Mouse (Mus musculus) kidney, postnatal 4 days (tissue): ENCODE measurements around the gene Ovca2.

Experiments used
- DNase-seq, 2 experiments: peaks; one replicate each; pipeline ENCODE4 v3.0.0; 2021; ENCODE audit warnings: mixed read lengths in 2 of 2

Ovca2 gene

GRCm38 (mm10) chr11:75178672-75179208, at the start of gene Ovca2:
Gene Ovca2 (minus strand): TSS chr11:75178835.
- DNase-seq, result peak; percentile 92 to 95

GRCm38 (mm10) chr11:75227632-75228031, 49.0 kb upstream of the Ovca2 start:
- DNase-seq, result no peak

GRCm38 (mm10) chr11:75224835-75225234, 46.2 kb upstream of the Ovca2 start:
- DNase-seq, result no peak

- no peak for DNase-seq
These were observed 45.4 kb upstream of the Ovca2 start for GRCm38 (mm10) chr11:75224062-75224461.

GRCm38 (mm10) chr11:75220517-75221145, 42.0 kb upstream of the Ovca2 start:
- no peak for DNase-seq

- peak; percentile 60 to 71 for DNase-seq
These were observed 41.5 kb upstream of the Ovca2 start for GRCm38 (mm10) chr11:75220115-75220514.

- peak; percentile 29 to 42 for DNase-seq
These were observed 35.7 kb upstream of the Ovca2 start for GRCm38 (mm10) chr11:75214081-75214950.

GRCm38 (mm10) chr11:75213372-75214080, 34.9 kb upstream of the Ovca2 start:
- peak; percentile 89 to 94 for DNase-seq

- peak; percentile 43 to 62 for DNase-seq
These were observed 34.2 kb upstream of the Ovca2 start for GRCm38 (mm10) chr11:75212876-75213275.

- DNase-seq, result peak; percentile 47 to 68
These were observed 33.5 kb upstream of the Ovca2 start for GRCm38 (mm10) chr11:75212031-75212667.

GRCm38 (mm10) chr11:75210755-75211154, 32.1 kb upstream of the Ovca2 start:
- no peak for DNase-seq

- no peak for DNase-seq
These were observed 31.5 kb upstream of the Ovca2 start for GRCm38 (mm10) chr11:75210093-75210492.

GRCm38 (mm10) chr11:75209363-75209762, 30.7 kb upstream of the Ovca2 start:
- DNase-seq, result no peak

GRCm38 (mm10) chr11:75206347-75206746, 27.7 kb upstream of the Ovca2 start:
- no peak for DNase-seq

- no peak for DNase-seq
These were observed 25.8 kb upstream of the Ovca2 start for GRCm38 (mm10) chr11:75204472-75204871.

GRCm38 (mm10) chr11:75203926-75204325, 25.3 kb upstream of the Ovca2 start:
- no peak for DNase-seq

GRCm38 (mm10) chr11:75201721-75202120, 23.1 kb upstream of the Ovca2 start:
- DNase-seq, result no peak

GRCm38 (mm10) chr11:75200935-75201334, 22.3 kb upstream of the Ovca2 start:
- DNase-seq, result no peak

GRCm38 (mm10) chr11:75199951-75200350, 21.3 kb upstream of the Ovca2 start:
- DNase-seq, result no peak

GRCm38 (mm10) chr11:75198792-75199191, 20.2 kb upstream of the Ovca2 start:
- DNase-seq, result no peak

GRCm38 (mm10) chr11:75197956-75198355, 19.3 kb upstream of the Ovca2 start:
- no peak for DNase-seq

- no peak for DNase-seq
These were observed 17.5 kb upstream of the Ovca2 start for GRCm38 (mm10) chr11:75196131-75196530.
